In the genomic region with DNA sequence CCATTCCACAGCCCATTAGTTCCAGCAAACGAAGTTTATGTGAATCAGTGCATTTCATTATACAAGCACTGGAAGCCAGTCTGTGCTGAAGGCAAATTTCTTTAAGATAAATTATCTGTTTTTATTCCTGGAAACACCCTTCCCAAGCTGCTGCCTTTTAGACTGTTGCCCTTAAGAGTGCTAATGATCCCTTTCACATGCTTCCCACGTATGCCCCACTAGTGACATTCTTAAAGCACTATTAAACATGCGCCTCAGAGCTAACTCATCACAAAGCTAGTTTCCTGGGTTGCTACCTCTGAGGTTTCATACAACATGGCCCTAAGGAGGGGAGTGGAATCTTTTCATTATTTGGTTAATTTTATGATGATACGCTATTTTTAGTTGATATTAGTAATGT, we compare ENCODE assay signal across 21 mouse cellular contexts. TPM values are rescaled to one million over a fixed set of nuclear protein-coding genes. Genes with fewer than 3 reads are reported as not detected.
A peak's percentile ranks its signal among the peaks of the same experiment; 100 is the strongest.
DNase-seq lines count a peak whose midpoint lies in the region; ATAC-seq and TF ChIP-seq lines count a peak whose summit lies in the region.
"Had no signal": no experiment of that assay in that cellular context is flagged by ENCODE, and none has a peak within 500 bp of the region (broad histone marks: within the 10 kb centered on the region; RNA-seq: fewer than 3 reads in every experiment).

No protein-coding gene starts in this region.

- no peak overlapping the region for H3K4me3 ChIP-seq in hindbrain, embryonic 13.5 days
- no peak overlapping the region for H3K4me3 ChIP-seq in hindbrain, embryonic 12.5 days
- no peak overlapping the region for H3K4me3 ChIP-seq in midbrain, embryonic 11.5 days (ENCODE audit: low read depth, low read length)
- H3K4me3 ChIP-seq in midbrain, embryonic 13.5 days (replicated peaks) = no peak overlapping the region
- H3K4me3 ChIP-seq in bone marrow macrophage, adult 2 months (ENCODE audit: insufficient read depth, low read length) = no peak overlapping the region
- H3K4me3 ChIP-seq in embryonic fibroblast, embryonic 13.5 days (ENCODE audit: insufficient read depth, low read length) = no peak overlapping the region
- no peak overlapping the region for H3K4me3 ChIP-seq in lung, adult 2 months (replicated peaks; ENCODE audit: extremely low read depth, low read depth, low read length)
- H3K4me3 ChIP-seq: embryonic facial prominence, embryonic 13.5 days; embryonic facial prominence, embryonic 15.5 days; forebrain, embryonic 13.5 days; forebrain, embryonic 15.5 days had no signal

- no peak overlapping the region for H3K9ac ChIP-seq in hindbrain, embryonic 13.5 days
- no peak overlapping the region for H3K9ac ChIP-seq in hindbrain, embryonic 12.5 days
- H3K9ac ChIP-seq in midbrain, embryonic 11.5 days (ENCODE audit: low read length) = no peak overlapping the region
- no peak overlapping the region for H3K9ac ChIP-seq in midbrain, embryonic 13.5 days (replicated peaks)
- H3K9ac ChIP-seq: embryonic facial prominence, embryonic 13.5 days; embryonic facial prominence, embryonic 15.5 days; forebrain, embryonic 13.5 days; forebrain, embryonic 15.5 days; forebrain, postnatal 0 days had no signal

- no peak overlapping the region for H3K4me2 ChIP-seq in hindbrain, embryonic 13.5 days
- H3K4me2 ChIP-seq in hindbrain, embryonic 12.5 days (replicated peaks) = no peak overlapping the region
- H3K4me2 ChIP-seq in midbrain, embryonic 11.5 days = no peak overlapping the region
- no peak overlapping the region for H3K4me2 ChIP-seq in midbrain, embryonic 13.5 days (replicated peaks)
- H3K4me2 ChIP-seq: embryonic facial prominence, embryonic 13.5 days; embryonic facial prominence, embryonic 15.5 days; forebrain, embryonic 13.5 days; forebrain, embryonic 15.5 days had no signal

- no peak for TF ChIP-seq POLR2A in bone marrow macrophage, adult 2 months (IDR thresholded peaks at IDR 0.05; ENCODE audit: borderline replicate concordance, low read depth, low read length)
- TF ChIP-seq POLR2A in embryonic fibroblast, embryonic 13.5 days (IDR thresholded peaks at IDR 0.05; ENCODE audit: low read depth, low read length) = no peak
- no peak for TF ChIP-seq POLR2A in lung, adult 2 months (IDR thresholded peaks at IDR 0.05; ENCODE audit: borderline replicate concordance, extremely low read depth, low read depth, low read length)

- H3K27ac ChIP-seq in hindbrain, embryonic 13.5 days = no peak overlapping the region
- H3K27ac ChIP-seq in hindbrain, embryonic 12.5 days = no peak overlapping the region
- H3K27ac ChIP-seq in midbrain, embryonic 11.5 days (ENCODE audit: low read depth, low read length) = no peak overlapping the region
- H3K27ac ChIP-seq in midbrain, embryonic 13.5 days = no peak overlapping the region
- peak overlapping the region; percentile 99 for H3K27ac ChIP-seq in bone marrow macrophage, adult 2 months (ENCODE audit: insufficient read depth, low read depth, low read length)
- H3K27ac ChIP-seq in embryonic fibroblast, embryonic 13.5 days (ENCODE audit: insufficient read depth, low read length) = peak overlapping the region; percentile 98
- H3K27ac ChIP-seq: embryonic facial prominence, embryonic 13.5 days; embryonic facial prominence, embryonic 15.5 days; forebrain, embryonic 13.5 days; forebrain, embryonic 15.5 days had no signal

- no peaks in the 10 kb centered on the region for H3K27me3 ChIP-seq in hindbrain, embryonic 13.5 days
- no peaks in the 10 kb centered on the region for H3K27me3 ChIP-seq in hindbrain, embryonic 12.5 days
- H3K27me3 ChIP-seq in midbrain, embryonic 11.5 days (ENCODE audit: control insufficient read depth, insufficient read depth, low read length) = no peaks in the 10 kb centered on the region
- no peaks in the 10 kb centered on the region for H3K27me3 ChIP-seq in midbrain, embryonic 13.5 days
- H3K27me3 ChIP-seq: embryonic facial prominence, embryonic 13.5 days; embryonic facial prominence, embryonic 15.5 days; forebrain, embryonic 13.5 days; forebrain, embryonic 15.5 days had no signal

- no peak for TF ChIP-seq CTCF in bone marrow macrophage, adult 2 months (IDR thresholded peaks at IDR 0.05; ENCODE audit: low read depth, low read length)
- no peak for TF ChIP-seq CTCF in embryonic fibroblast, embryonic 13.5 days (IDR thresholded peaks at IDR 0.05; ENCODE audit: borderline replicate concordance, insufficient read depth, low read length)
- TF ChIP-seq CTCF in lung, adult 2 months (IDR thresholded peaks at IDR 0.05; ENCODE audit: insufficient read depth, low read length) = no peak

- peaks cover 16% of the 10 kb centered on the region; the same call in 1 of the 2 replicates for H3K4me1 ChIP-seq in hindbrain, embryonic 13.5 days (replicated peaks)
- H3K4me1 ChIP-seq in hindbrain, embryonic 12.5 days = no peaks in the 10 kb centered on the region
- no peaks in the 10 kb centered on the region for H3K4me1 ChIP-seq in midbrain, embryonic 11.5 days (ENCODE audit: control insufficient read depth, insufficient read depth, low read length)
- H3K4me1 ChIP-seq in midbrain, embryonic 13.5 days (replicated peaks) = peaks cover 8% of the 10 kb centered on the region; the same call in 1 of the 2 replicates
- peaks cover 53% of the 10 kb centered on the region for H3K4me1 ChIP-seq in bone marrow macrophage, adult 2 months (ENCODE audit: control insufficient read depth, insufficient read depth, low read length)
- H3K4me1 ChIP-seq in embryonic fibroblast, embryonic 13.5 days (ENCODE audit: control insufficient read depth, insufficient read depth, low read length) = peaks cover 23% of the 10 kb centered on the region
- H3K4me1 ChIP-seq in lung, adult 2 months (ENCODE audit: control insufficient read depth, insufficient read depth, low read length) = no peaks in the 10 kb centered on the region
- H3K4me1 ChIP-seq: embryonic facial prominence, embryonic 13.5 days had no signal

- H3K36me3 ChIP-seq in hindbrain, embryonic 13.5 days = no peaks in the 10 kb centered on the region
- no peaks in the 10 kb centered on the region for H3K36me3 ChIP-seq in hindbrain, embryonic 12.5 days
- no peaks in the 10 kb centered on the region for H3K36me3 ChIP-seq in midbrain, embryonic 11.5 days (ENCODE audit: control insufficient read depth, insufficient read depth, low read length)
- H3K36me3 ChIP-seq in midbrain, embryonic 13.5 days = no peaks in the 10 kb centered on the region
- H3K36me3 ChIP-seq: embryonic facial prominence, embryonic 13.5 days; embryonic facial prominence, embryonic 15.5 days; forebrain, embryonic 15.5 days had no signal

- H3K9me3 ChIP-seq in hindbrain, embryonic 13.5 days = no peaks in the 10 kb centered on the region
- no peaks in the 10 kb centered on the region for H3K9me3 ChIP-seq in hindbrain, embryonic 12.5 days (replicated peaks)
- no peaks in the 10 kb centered on the region for H3K9me3 ChIP-seq in midbrain, embryonic 11.5 days (ENCODE audit: control insufficient read depth, low read length)
- no peaks in the 10 kb centered on the region for H3K9me3 ChIP-seq in midbrain, embryonic 13.5 days
- H3K9me3 ChIP-seq: embryonic facial prominence, embryonic 13.5 days; embryonic facial prominence, embryonic 15.5 days; forebrain, embryonic 13.5 days; forebrain, embryonic 15.5 days had no signal

- 0 out of 2 replicates have a peak, but pooled peaks have one; percentile 36 for ATAC-seq in hindbrain, embryonic 13.5 days (ENCODE audit: low FRiP score)
- ATAC-seq in hindbrain, embryonic 12.5 days (ENCODE audit: low FRiP score) = no peak
- ATAC-seq in midbrain, embryonic 11.5 days (ENCODE audit: low FRiP score) = no peak
- ATAC-seq in midbrain, embryonic 13.5 days = no peak
- ATAC-seq: forebrain, embryonic 13.5 days; forebrain, embryonic 15.5 days; forebrain, postnatal 0 days had no signal

- DNase-seq in midbrain, embryonic 11.5 days (ENCODE audit: low spot score, missing footprints) = peak; percentile 44
- DNase-seq in lung, adult 2 months = no peak
- no peak for DNase-seq in liver
- DNase-seq: adrenal gland, adult 2 months; adrenal gland, postnatal 10 days; adrenal gland, postnatal 25 days; cerebellum, adult 11-12 months; cerebellum, adult 2 months; cerebellum, adult 9-10 months; cerebellum, postnatal 10 days; cerebellum, postnatal 25 days; forebrain, postnatal 0 days had no signal

- 55% methylated on average over 4 of the region's 4 CpGs for WGBS in hindbrain, embryonic 13.5 days
- WGBS in hindbrain, embryonic 12.5 days = 64% methylated on average over 4 of the region's 4 CpGs
- WGBS in midbrain, embryonic 11.5 days = 84% methylated on average over 4 of the region's 4 CpGs
- WGBS in midbrain, embryonic 13.5 days = 70% methylated on average over 4 of the region's 4 CpGs
- 80% methylated on average over 4 of the region's 4 CpGs for WGBS in lung, adult 2 months

RNA-seq across cellular contexts. Expression of gene Fsip1, which starts 41.8 kb away (rescaled TPM):
- 2.5 and 3.2 TPM in 2 replicates for polyA plus RNA-seq in hindbrain, embryonic 13.5 days (2015; fragmentation: Nextera tagmentation; extraction: Ambion mirVana)
- polyA plus RNA-seq in hindbrain, embryonic 12.5 days (2016; fragmentation: Nextera tagmentation; extraction: Ambion mirVana) = 2.5 and 3.3 TPM in 2 replicates
- polyA plus RNA-seq in midbrain, embryonic 11.5 days (2014; fragmentation: Nextera tagmentation; extraction: Ambion mirVana) = 2.3 and 2.8 TPM in 2 replicates
- polyA plus RNA-seq in midbrain, embryonic 13.5 days (2015; fragmentation: Nextera tagmentation; extraction: Ambion mirVana) = 1.6 and 2.2 TPM in 2 replicates
- 0.58 and 1.1 TPM in 2 replicates for polyA plus RNA-seq in bone marrow macrophage, adult 2 months (2012; ENCODE audit: insufficient read depth, insufficient read length, missing spikeins)
- 0.92 and 0.93 TPM in 2 replicates for polyA plus RNA-seq in embryonic fibroblast, embryonic 13.5 days (2011; ENCODE audit: insufficient read length, low read depth, missing spikeins)
- 0.50 and 0.60 TPM in 2 replicates for polyA plus RNA-seq in lung, adult 2 months (2012; rRNA removed)
- polyA plus RNA-seq: adrenal gland, adult 2 months had no signal

Comparison
In these comparisons a context has a peak if more than half of its experiments do, and no peak if none do; other contexts are left out.
1. H3K27ac ChIP-seq: peak in bone marrow macrophage, adult 2 months (single experiment) and embryonic fibroblast, embryonic 13.5 days (single experiment); none in hindbrain, embryonic 13.5 days (single experiment), hindbrain, embryonic 12.5 days (single experiment), midbrain, embryonic 11.5 days (single experiment) and midbrain, embryonic 13.5 days (single experiment).